Mouse (Mus musculus) liver, embryonic 15.5 days (tissue): ENCODE measurements at regions not wholly inside any gene's neighbourhood (a gene's known extent, or its start where the extent isn't known, plus 50 kb on each side); places are given as distances from the start of the nearest gene placed in this dataset.

Experiments used
- ATAC-seq: fragments of 200-750 bp; cut with Nextera tagmentation; 2 replicates; pipeline ENCODE4 v1.8.0; 2017; ENCODE audit warnings: moderate number of reproducible peaks, mild to moderate bottlenecking, moderate library complexity; ENCODE audit not compliant: insufficient read depth
- H3K27ac ChIP-seq: fragments of 300-500 bp; sonication (generic); replicated peaks from 2 replicates; pipeline ENCODE4 v1.5.1; 2015; ENCODE audit warnings: mild to moderate bottlenecking, inconsistent platforms
- H3K27me3 ChIP-seq: fragments of 300-500 bp; sonication (generic); 2 replicates; pipeline ENCODE4 v1.6.1; 2015; ENCODE audit warnings: mild to moderate bottlenecking, inconsistent platforms
- H3K36me3 ChIP-seq: fragments of 300-500 bp; sonication (generic); replicated peaks from 2 replicates; pipeline ENCODE4 v1.6.1; 2015; ENCODE audit warnings: moderate library complexity, mild to moderate bottlenecking, inconsistent platforms
- H3K4me1 ChIP-seq: fragments of 300-500 bp; sonication (generic); replicated peaks from 2 replicates; pipeline ENCODE4 v1.6.1; 2015; ENCODE audit warnings: inconsistent platforms
- H3K4me2 ChIP-seq: fragments of 300-500 bp; sonication (generic); 2 replicates; pipeline ENCODE4 v1.6.1; 2015; ENCODE audit warnings: moderate library complexity, mild to moderate bottlenecking, inconsistent platforms
- H3K4me3 ChIP-seq: fragments of 300-500 bp; sonication (generic); replicated peaks from 2 replicates; pipeline ENCODE4 v1.5.1; 2015; ENCODE audit warnings: mild to moderate bottlenecking, inconsistent platforms
- H3K9ac ChIP-seq: fragments of 300-500 bp; sonication (generic); 2 replicates; pipeline ENCODE4 v1.6.1; 2015; ENCODE audit warnings: moderate library complexity, mild to moderate bottlenecking, inconsistent platforms
- H3K9me3 ChIP-seq: fragments of 300-500 bp; sonication (generic); replicated peaks from 2 replicates; pipeline ENCODE4 v1.6.1; 2016; ENCODE audit warnings: inconsistent platforms
- WGBS: fragments of 180-500 bp; shearing (Covaris S2); methylation state at CpG from one replicate; pipeline ENCODE4 v1.1.7; 2015; ENCODE audit warnings: mixed read lengths; ENCODE audit not compliant: insufficient replicate concordance; 5-methylcytosine and 5-hydroxymethylcytosine counted together

GRCm38 (mm10) chr9:77845664-77846290 is 71.4 kb upstream of the Elovl5 start:
- H3K9ac ChIP-seq = no peak overlapping the region
- no peak overlapping the region for H3K27ac ChIP-seq
- no peaks in the 10 kb centered on the region for H3K4me1 ChIP-seq
- no peak overlapping the region for H3K4me2 ChIP-seq
- peak; percentile 52; the same call in 1 of the 2 replicates for ATAC-seq
- 75% methylated on average over 11 of the region's 11 CpGs for WGBS
- no peaks in the 10 kb centered on the region for H3K36me3 ChIP-seq
- no peaks in the 10 kb centered on the region for H3K9me3 ChIP-seq
- no peak overlapping the region for H3K4me3 ChIP-seq
- H3K27me3 ChIP-seq = no peaks in the 10 kb centered on the region

DNA sequence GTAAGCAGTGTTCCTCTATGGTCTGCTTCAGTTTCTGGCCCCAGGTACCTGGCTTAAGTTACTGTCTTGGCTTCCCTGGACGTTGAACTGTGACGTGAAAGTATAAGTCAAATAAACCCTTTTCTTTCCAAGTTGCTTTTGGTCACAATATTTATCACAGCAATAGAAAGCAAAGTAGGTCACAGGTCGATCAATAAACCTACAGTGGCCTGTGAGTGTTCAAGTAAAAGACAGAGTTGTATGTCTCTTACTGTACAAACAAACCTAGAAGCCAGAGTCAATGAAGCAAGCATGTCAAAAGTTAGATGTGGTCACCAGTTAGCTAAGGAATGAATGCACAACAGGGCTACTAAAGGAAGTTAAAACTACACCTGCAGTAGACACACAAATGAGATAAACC is 68.6 kb upstream of the Elovl5 start:
- 51% methylated on average over 3 of the region's 3 CpGs for WGBS
- H3K4me2 ChIP-seq = no peak overlapping the region
- H3K9ac ChIP-seq = no peak overlapping the region
- no peak overlapping the region for H3K27ac ChIP-seq
- no peak overlapping the region for H3K4me3 ChIP-seq
- H3K27me3 ChIP-seq = no peaks in the 10 kb centered on the region
- H3K4me1 ChIP-seq = no peaks in the 10 kb centered on the region
- no peaks in the 10 kb centered on the region for H3K9me3 ChIP-seq
- no peak for ATAC-seq
- no peaks in the 10 kb centered on the region for H3K36me3 ChIP-seq

DNA sequence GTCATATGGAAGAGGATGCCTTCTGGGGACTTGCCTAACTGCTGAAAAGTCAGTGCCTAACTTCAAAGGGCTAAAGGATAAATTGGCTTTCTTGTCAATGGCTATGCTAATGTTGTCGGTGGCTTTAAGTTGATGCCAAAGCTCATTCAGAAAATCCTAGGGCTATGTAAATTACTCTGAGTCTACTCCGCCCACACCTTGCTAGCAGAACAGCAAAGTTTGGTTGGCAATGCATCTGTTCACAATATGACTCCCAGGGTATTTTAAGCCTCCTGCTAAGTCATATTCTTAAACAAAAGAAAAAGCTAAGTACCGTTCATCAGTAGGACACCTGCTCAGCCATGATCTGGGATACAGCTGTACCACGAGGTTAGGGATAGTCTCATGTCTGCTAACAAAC is 67.8 kb upstream of the Elovl5 start:
- Histone ChIP-seq H3K4me2 (no peak overlapping the region), H3K27me3 (no peaks in the 10 kb centered on the region), H3K4me1 (no peaks in the 10 kb centered on the region), H3K4me3 (no peak overlapping the region), H3K36me3 (no peaks in the 10 kb centered on the region), H3K27ac (no peak overlapping the region), H3K9me3 (no peaks in the 10 kb centered on the region), H3K9ac (no peak overlapping the region)
- no peak for ATAC-seq
- 59% methylated on average over 4 of the region's 4 CpGs for WGBS

DNA sequence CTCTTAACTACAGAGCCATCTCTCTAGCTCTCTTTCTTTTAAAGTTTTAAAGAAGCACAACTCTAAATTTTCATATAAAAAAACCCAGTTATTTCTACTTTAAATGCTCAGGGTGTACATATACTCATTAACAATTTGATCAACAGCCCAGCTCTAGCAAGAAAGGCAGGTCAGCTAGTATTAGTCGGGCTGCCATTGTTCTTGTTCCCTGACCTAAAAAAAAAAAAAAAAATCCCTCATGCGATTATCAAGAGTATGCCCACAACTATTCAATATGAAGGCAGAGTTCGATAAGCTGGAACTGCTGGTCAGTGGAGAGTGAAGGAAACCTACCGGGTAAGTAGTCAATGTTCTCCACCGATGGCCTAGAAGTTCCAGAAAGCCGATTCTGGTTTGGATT is 65.8 kb upstream of the Elovl5 start:
- no peak overlapping the region for H3K9ac ChIP-seq
- no peaks in the 10 kb centered on the region for H3K9me3 ChIP-seq

DNA sequence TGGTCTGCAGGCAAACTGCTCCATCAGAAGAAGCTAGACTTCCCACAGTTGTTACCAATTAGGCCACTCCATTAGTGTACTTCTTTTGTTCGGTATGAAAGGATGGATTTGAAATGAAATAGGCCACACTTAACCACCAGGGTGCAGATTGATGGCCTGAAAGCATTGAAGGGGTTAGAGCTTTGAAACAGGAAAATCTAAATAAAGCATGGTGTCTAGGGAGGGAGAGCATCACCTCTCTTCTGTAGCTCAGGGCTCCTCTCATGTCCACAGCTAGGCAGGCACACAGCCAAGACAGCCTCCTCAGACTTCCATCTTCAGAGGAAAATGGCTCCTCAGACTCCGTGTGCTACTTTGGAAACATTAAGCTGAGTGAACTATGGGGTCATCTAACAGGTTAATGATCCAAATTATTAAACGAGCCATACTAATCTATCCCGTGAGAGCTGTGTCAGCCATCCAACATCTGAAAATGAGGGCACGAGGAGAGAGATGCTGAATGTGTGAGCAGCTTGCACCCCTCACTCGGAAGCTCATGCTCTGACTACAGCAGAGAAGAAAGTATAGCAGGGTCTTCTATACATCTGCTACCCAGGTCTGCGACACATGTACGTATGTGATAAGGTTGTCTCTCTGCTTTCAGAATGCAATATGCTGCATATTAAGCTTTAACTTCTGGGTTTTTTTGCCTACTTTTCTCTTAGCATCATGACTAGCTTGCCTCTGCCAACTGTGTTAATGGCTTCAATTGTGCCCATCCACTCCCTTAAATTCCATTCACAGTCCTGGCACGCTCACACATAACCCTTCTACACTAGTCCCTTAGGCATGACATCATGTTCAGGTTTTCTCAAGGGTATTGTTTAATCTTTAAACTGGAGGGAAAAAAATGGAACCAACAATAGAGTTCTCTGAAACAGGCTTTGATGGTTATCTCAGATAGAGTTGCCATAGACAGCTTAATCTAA is 59.8 kb upstream of the Elovl5 start:
- no peaks in the 10 kb centered on the region for H3K27me3 ChIP-seq
- no peak overlapping the region for H3K9ac ChIP-seq
- no peaks in the 10 kb centered on the region for H3K4me1 ChIP-seq
- no peaks in the 10 kb centered on the region for H3K9me3 ChIP-seq
- no peak overlapping the region for H3K27ac ChIP-seq
- no peak overlapping the region for H3K4me3 ChIP-seq
- H3K36me3 ChIP-seq = no peaks in the 10 kb centered on the region
- no peak for ATAC-seq
- no peak overlapping the region for H3K4me2 ChIP-seq
- WGBS = 65% methylated on average over 9 of the region's 9 CpGs

More for the DNA sequence above, 65.8 kb upstream of the Elovl5 start:
- WGBS = 64% methylated on average over 6 of the region's 6 CpGs
- H3K27me3 ChIP-seq = no peaks in the 10 kb centered on the region
- H3K4me1 ChIP-seq = no peaks in the 10 kb centered on the region
- no peak overlapping the region for H3K4me2 ChIP-seq
- no peak overlapping the region for H3K27ac ChIP-seq
- H3K4me3 ChIP-seq = no peak overlapping the region
- ATAC-seq = no peak
- H3K36me3 ChIP-seq = no peaks in the 10 kb centered on the region

DNA sequence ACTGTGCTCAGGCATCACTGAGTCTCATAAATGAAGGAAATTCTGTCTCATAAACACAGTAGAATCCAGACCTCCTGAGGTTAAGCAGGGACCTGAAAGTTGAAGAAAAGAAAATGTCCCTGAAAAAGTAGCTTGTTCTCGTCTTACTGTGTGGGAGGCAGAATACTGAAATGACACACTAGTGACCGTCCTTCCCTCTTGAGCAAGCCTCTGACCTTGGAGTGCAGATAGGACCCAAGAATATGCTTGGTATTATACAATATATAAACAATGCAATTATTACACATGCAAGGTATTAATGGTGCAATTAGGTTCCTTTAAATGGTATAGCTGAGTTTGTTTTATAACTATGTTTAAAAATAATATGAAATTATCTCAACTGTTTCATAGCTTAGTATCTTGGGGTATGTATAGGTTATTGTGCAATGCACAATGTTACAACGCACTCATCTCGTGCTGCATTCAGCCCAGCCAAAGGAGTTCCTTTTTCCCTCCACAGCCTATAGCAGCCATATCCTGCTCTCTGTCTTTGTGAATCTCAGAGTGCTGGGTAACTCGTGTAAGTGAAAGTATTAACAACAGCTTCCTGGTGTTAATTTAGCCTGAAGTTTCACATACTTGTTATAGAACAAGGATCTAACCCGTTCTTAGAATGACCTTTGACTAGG is 58.9 kb upstream of the Elovl5 start:
- Histone ChIP-seq H3K27ac (no peak overlapping the region), H3K27me3 (no peaks in the 10 kb centered on the region), H3K9ac (no peak overlapping the region), H3K4me2 (no peak overlapping the region), H3K9me3 (no peaks in the 10 kb centered on the region), H3K36me3 (no peaks in the 10 kb centered on the region), H3K4me3 (no peak overlapping the region), H3K4me1 (no peaks in the 10 kb centered on the region)
- no peak for ATAC-seq
- 33% methylated on average over 6 of the region's 6 CpGs for WGBS
